Mouse (Mus musculus): ENCODE results near the gene Olfr896-ps1.

The Olfr896-ps1 gene

GRCm38 (mm10) chr9:38290807-38291206 is at the start of gene Olfr896-ps1:
Gene Olfr896-ps1, plus strand, starts transcription at chr9:38291107.
- no peak for DNase-seq

- DNase-seq = no peak
Measured at GRCm38 (mm10) chr9:38252474-38252873, 38.4 kb upstream of the Olfr896-ps1 start, which contains the start of gene Olfr143. Gene Olfr143, plus strand, starts transcription at chr9:38252774.

GRCm38 (mm10) chr9:38267551-38267950 is 23.4 kb upstream of the Olfr896-ps1 start, which contains the start of gene Olfr895:
Gene Olfr895, plus strand, starts transcription at chr9:38267851.
- DNase-seq = no peak

- DNase-seq = no peak
Measured at GRCm38 (mm10) chr9:38328760-38329159, 37.9 kb downstream of the Olfr896-ps1 start, which contains the start of gene Olfr25. Gene Olfr25, plus strand, starts transcription at chr9:38329060.
